Mouse (Mus musculus): ENCODE measurements around the gene Olfr134.

DNA sequence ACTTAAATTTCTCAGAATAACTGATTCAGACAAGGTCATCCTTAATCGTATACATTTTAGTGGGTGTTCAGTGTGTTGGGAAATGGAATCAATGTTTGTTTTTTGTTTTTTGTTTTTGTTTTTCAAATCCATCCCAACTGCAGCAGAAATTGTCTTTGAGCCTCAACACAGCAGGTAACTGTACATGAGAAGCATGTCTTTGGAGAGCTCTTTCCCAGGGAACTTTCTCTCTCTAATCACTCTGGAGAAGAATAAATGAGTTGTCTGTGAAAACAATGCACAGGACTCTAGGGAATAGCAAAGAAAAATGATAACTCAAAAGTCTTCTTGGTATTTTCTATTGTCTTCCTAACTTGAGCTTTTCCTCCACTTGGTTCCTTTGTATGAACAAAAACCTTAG lies 32.8 kb downstream of the Olfr134 start, which contains the start of gene Olfr135:
- TF ChIP-seq CTCF (IDR thresholded peaks at IDR 0.05; ENCODE audit: control insufficient read depth, insufficient read depth, insufficient replicate concordance, low read depth, low read length), result no peak
- no peak for TF ChIP-seq POLR2A (IDR thresholded peaks at IDR 0.05; ENCODE audit: control insufficient read depth, low read depth, low read length)

All from testis, adult 2 months (tissue).